Mouse (Mus musculus) embryonic facial prominence, embryonic 15.5 days (tissue): ENCODE data around the gene Zfp423. TPM values are rescaled to one million over a fixed set of nuclear protein-coding genes. Genes with fewer than 3 reads are reported as not detected.

ENCODE experiments used
- ATAC-seq: fragments of 200-750 bp; cut with Nextera tagmentation; 2 replicates; pipeline ENCODE4 v1.8.0; 2017; ENCODE audit warnings: low read depth, moderate TSS enrichment; ENCODE audit not compliant: insufficient number of reproducible peaks, low FRiP score, low TSS enrichment
- H3K27ac ChIP-seq: fragments of 300-500 bp; sonication (generic); replicated peaks from 2 replicates; pipeline ENCODE4 v1.5.1; 2015; ENCODE audit warnings: mild to moderate bottlenecking, inconsistent platforms
- H3K27me3 ChIP-seq: fragments of 300-500 bp; sonication (generic); 2 replicates; pipeline ENCODE4 v1.6.1; 2015; ENCODE audit warnings: inconsistent platforms
- H3K36me3 ChIP-seq: fragments of 300-500 bp; sonication (generic); 2 replicates; pipeline ENCODE4 v1.6.1; 2015; ENCODE audit warnings: mild to moderate bottlenecking, inconsistent platforms
- H3K4me1 ChIP-seq: fragments of 300-500 bp; sonication (generic); 2 replicates; pipeline ENCODE4 v1.6.1; 2015; ENCODE audit warnings: inconsistent platforms
- H3K4me2 ChIP-seq: fragments of 300-500 bp; sonication (generic); replicated peaks from 2 replicates; pipeline ENCODE4 v1.6.1; 2015; ENCODE audit warnings: mild to moderate bottlenecking, inconsistent platforms
- H3K4me3 ChIP-seq: fragments of 300-500 bp; sonication (generic); replicated peaks from 2 replicates; pipeline ENCODE4 v1.5.1; 2015; ENCODE audit warnings: mild to moderate bottlenecking, inconsistent platforms
- H3K9ac ChIP-seq: fragments of 300-500 bp; sonication (generic); 2 replicates; pipeline ENCODE4 v1.6.1; 2015; ENCODE audit warnings: inconsistent platforms
- H3K9me3 ChIP-seq: fragments of 300-500 bp; sonication (generic); replicated peaks from 2 replicates; pipeline ENCODE4 v1.6.1; 2016; ENCODE audit warnings: inconsistent platforms
- WGBS: fragments of 180-500 bp; shearing (Covaris S2); methylation state at CpG from one replicate; pipeline ENCODE4 v1.1.7; 2015; 5-methylcytosine and 5-hydroxymethylcytosine counted together
- polyA plus RNA-seq: library from polyadenylated mRNA; unstranded; fragments of >200 nt; fragmentation: Nextera tagmentation; extraction: Ambion mirVana; gene quantifications from 2 replicates; pipeline ENCODE4 v1.2.1, GENCODE M21; 2015

Gene Zfp423
- polyA plus RNA-seq, result 20.5 and 21.0 TPM in 2 replicates

- ATAC-seq, result peak; percentile 0; the same call in 1 of the 2 replicates
- no peaks in the 10 kb centered on the region for H3K9me3 ChIP-seq
- peak within 1 kb of the TSS; percentile 67 for H3K4me2 ChIP-seq
- peaks cover 13% of the 10 kb centered on the region for H3K27me3 ChIP-seq
- under 1% methylated on average over 41 of the region's 48 CpGs for WGBS
- no peaks in the 10 kb centered on the region for H3K36me3 ChIP-seq
- H3K4me1 ChIP-seq, result peaks cover 64% of the 10 kb centered on the region
- H3K27ac ChIP-seq, result peak within 1 kb of the TSS; percentile 97
- H3K4me3 ChIP-seq, result peak within 1 kb of the TSS; percentile 88
- H3K9ac ChIP-seq, result peak within 1 kb of the TSS; percentile 87
Measured at GRCm38 (mm10) chr8:87959320-87959920, at the start of gene Zfp423. TSS of gene Zfp423 (minus strand) at chr8:87959595.

GRCm38 (mm10) chr8:88006811-88007210 lies 47.4 kb upstream of the Zfp423 start:
- no peak overlapping the region for H3K4me3 ChIP-seq
- no peak for ATAC-seq
- no peaks in the 10 kb centered on the region for H3K27me3 ChIP-seq
- 83% methylated on average over 5 of the region's 5 CpGs for WGBS
- no peak overlapping the region for H3K4me2 ChIP-seq
- no peaks in the 10 kb centered on the region for H3K36me3 ChIP-seq
- H3K4me1 ChIP-seq, result no peaks in the 10 kb centered on the region
- H3K9ac ChIP-seq, result no peak overlapping the region
- no peaks in the 10 kb centered on the region for H3K9me3 ChIP-seq
- H3K27ac ChIP-seq, result no peak overlapping the region

DNA sequence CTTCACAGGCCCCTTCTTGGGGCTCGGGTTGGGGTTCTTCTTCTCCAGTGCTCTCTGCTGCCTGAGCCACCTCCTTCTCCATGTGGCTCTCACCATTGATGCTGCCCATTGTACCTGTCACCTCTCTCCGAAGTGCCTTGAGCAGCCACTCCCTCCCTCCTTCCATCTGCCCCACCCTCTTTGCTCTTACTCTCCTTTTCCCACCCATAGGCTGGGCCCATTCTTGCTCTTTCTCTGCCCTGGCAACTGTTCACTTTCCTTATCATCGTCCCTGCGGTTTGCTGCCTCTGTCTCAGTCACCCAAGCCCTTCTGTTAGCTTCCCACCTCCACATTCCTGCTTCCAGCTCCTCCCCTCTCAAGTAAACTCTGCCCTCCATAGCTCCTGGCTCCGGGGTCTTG lies 25.4 kb upstream of the Zfp423 start:
- Histone ChIP-seq H3K27me3 (no peaks in the 10 kb centered on the region), H3K9ac (no peak overlapping the region)
- WGBS, result 39% methylated on average over 5 of the region's 5 CpGs

GRCm38 (mm10) chr8:87984032-87984431 lies 24.6 kb upstream of the Zfp423 start:
- Histone ChIP-seq H3K9ac (no peak overlapping the region), H3K27me3 (no peaks in the 10 kb centered on the region), H3K4me2 (no peak overlapping the region), H3K36me3 (no peaks in the 10 kb centered on the region), H3K4me3 (no peak overlapping the region), H3K9me3 (no peaks in the 10 kb centered on the region), H3K27ac (no peak overlapping the region), H3K4me1 (peaks cover 7% of the 10 kb centered on the region; the same call in 1 of the 2 replicates)
- ATAC-seq, result no peak
- WGBS, result 39% methylated on average over 8 of the region's 8 CpGs

More for the DNA sequence above, 25.4 kb upstream of the Zfp423 start:
- no peak overlapping the region for H3K27ac ChIP-seq
- ATAC-seq, result no peak
- H3K36me3 ChIP-seq, result no peaks in the 10 kb centered on the region
- H3K4me1 ChIP-seq, result peaks cover 7% of the 10 kb centered on the region; the same call in 1 of the 2 replicates
- no peaks in the 10 kb centered on the region for H3K9me3 ChIP-seq
- H3K4me2 ChIP-seq, result no peak overlapping the region
- no peak overlapping the region for H3K4me3 ChIP-seq

GRCm38 (mm10) chr8:87982936-87983335 lies 23.5 kb upstream of the Zfp423 start:
- Histone ChIP-seq H3K9ac (no peak overlapping the region), H3K9me3 (no peaks in the 10 kb centered on the region), H3K4me3 (no peak overlapping the region), H3K4me2 (no peak overlapping the region), H3K4me1 (peaks cover 7% of the 10 kb centered on the region; the same call in 1 of the 2 replicates), H3K36me3 (no peaks in the 10 kb centered on the region), H3K27ac (no peak overlapping the region), H3K27me3 (no peaks in the 10 kb centered on the region)
- WGBS, result 88% methylated on average over 4 of the region's 4 CpGs
- ATAC-seq, result no peak

DNA sequence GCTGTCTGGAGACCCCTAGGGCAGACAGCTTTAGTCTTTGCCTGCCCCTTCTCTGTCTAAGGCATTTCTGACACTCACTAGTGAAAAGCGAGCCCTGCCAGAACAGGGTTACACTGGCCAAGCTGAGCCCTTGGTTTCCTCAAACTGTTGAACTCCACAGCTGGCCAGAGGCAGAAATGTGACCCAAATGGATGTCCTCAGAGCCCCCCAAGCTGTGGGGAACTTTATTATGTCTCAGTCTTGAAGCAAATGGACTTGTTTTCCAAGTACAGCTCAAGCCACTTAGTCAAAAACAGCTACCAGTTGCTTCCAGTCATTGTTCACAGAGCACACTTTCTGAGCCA lies 16.0 kb upstream of the Zfp423 start:
- H3K9me3 ChIP-seq, result no peaks in the 10 kb centered on the region
- 22% methylated on average over 1 of the region's 1 CpGs for WGBS
- H3K9ac ChIP-seq, result no peak overlapping the region
- peak overlapping the region; percentile 59; the same call in 1 of the 2 replicates for H3K4me2 ChIP-seq
- no peak for ATAC-seq
- no peaks in the 10 kb centered on the region for H3K27me3 ChIP-seq
- H3K27ac ChIP-seq, result no peak overlapping the region
- no peaks in the 10 kb centered on the region for H3K36me3 ChIP-seq
- peaks cover 20% of the 10 kb centered on the region for H3K4me1 ChIP-seq
- H3K4me3 ChIP-seq, result no peak overlapping the region

GRCm38 (mm10) chr8:87974759-87975465 lies 15.5 kb upstream of the Zfp423 start:
- WGBS, result 6% methylated on average over 24 of the region's 24 CpGs
- Histone ChIP-seq H3K4me3 (peak overlapping the region; percentile 24), H3K4me2 (peak overlapping the region; percentile 59), H3K27me3 (no peaks in the 10 kb centered on the region), H3K9ac (0 out of 2 replicates have a peak overlapping the region, but pooled peaks have one; percentile 5), H3K27ac (peak overlapping the region; percentile 53), H3K4me1 (peaks cover 20% of the 10 kb centered on the region), H3K9me3 (no peaks in the 10 kb centered on the region), H3K36me3 (no peaks in the 10 kb centered on the region)
- ATAC-seq, result peak; percentile 20; the same call in 1 of the 2 replicates

DNA sequence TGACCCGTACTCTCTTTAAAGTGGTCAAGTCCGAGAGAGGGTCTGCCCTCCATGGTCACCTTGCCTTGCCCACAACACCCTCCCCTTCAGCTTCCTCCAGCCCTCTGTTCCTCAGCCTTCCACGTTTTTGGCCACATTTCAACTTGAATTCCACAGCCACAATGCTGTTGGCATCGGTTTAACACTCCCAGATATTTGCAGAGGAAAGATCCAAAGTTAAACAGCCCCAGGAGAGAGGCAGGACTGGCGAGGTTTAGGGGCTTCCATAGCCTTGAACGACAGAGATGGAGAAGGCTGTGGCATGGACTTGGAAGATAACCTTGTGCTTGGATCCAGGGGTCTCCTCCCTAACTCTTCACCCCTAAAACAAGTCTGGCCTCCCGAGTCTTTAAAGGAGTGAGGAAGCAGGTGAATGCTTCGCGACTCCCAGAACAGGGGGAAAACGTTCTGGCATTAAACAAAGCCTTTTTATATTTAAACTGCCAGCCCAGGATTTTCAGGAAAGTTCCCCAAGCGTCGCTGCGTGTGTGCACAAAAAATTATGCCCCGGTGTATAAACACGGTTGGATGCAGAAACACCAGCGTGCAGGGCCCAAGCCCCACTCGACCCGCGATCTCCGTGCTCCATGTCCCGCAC lies 14.8 kb upstream of the Zfp423 start:
- Histone ChIP-seq H3K4me1 (peaks cover 20% of the 10 kb centered on the region), H3K27me3 (no peaks in the 10 kb centered on the region), H3K4me2 (peak overlapping the region; percentile 59), H3K36me3 (no peaks in the 10 kb centered on the region), H3K4me3 (peak overlapping the region; percentile 24), H3K9ac (0 out of 2 replicates have a peak overlapping the region, but pooled peaks have one; percentile 5), H3K27ac (peak overlapping the region; percentile 53), H3K9me3 (no peaks in the 10 kb centered on the region)
- ATAC-seq, result no peak
- WGBS, result 5% methylated on average over 21 of the region's 21 CpGs

DNA sequence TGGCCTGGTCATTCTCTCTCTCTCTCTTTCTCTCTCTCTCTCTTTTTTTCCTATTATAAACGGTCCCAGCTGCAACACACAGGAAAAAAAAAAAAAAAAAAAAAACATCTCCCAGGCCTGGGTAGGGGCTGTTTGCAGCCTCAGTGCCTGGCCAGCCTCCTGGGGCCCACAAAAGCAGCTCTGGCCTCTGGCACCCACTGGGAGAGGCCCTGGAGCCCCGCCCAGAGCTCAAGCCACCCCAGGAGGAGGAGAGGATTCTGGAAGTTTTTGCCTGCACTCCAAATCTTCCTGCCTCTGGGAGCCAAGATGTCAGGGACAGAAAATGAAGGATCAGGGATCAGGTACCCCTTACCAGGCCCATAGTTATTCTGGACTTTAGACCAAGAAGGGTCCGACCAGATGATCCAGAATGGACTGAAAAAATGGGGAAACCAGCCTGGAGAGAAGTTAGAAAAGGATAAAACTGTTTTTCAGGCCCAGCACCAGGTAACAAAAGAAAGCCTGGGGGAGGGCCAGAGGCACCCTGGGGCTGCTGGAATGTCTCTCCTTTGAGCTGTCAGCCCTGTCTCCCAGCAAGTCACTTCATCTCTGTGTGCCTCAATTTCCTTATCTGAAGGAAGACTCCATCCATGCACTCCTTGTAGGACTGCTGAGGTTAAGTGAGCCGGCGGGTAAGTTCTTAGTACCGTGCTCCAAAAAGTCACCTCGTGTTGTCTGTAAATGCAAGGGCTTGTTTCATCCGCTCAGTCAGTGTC lies 8.6 kb upstream of the Zfp423 start:
- Histone ChIP-seq H3K4me1 (peaks cover 7% of the 10 kb centered on the region), H3K9me3 (no peaks in the 10 kb centered on the region), H3K27me3 (no peaks in the 10 kb centered on the region; the same call in 1 of the 2 replicates), H3K9ac (no peak overlapping the region), H3K27ac (no peak overlapping the region), H3K36me3 (no peaks in the 10 kb centered on the region), H3K4me2 (no peak overlapping the region), H3K4me3 (no peak overlapping the region)
- ATAC-seq, result no peak
- WGBS, result 48% methylated on average over 8 of the region's 8 CpGs

DNA sequence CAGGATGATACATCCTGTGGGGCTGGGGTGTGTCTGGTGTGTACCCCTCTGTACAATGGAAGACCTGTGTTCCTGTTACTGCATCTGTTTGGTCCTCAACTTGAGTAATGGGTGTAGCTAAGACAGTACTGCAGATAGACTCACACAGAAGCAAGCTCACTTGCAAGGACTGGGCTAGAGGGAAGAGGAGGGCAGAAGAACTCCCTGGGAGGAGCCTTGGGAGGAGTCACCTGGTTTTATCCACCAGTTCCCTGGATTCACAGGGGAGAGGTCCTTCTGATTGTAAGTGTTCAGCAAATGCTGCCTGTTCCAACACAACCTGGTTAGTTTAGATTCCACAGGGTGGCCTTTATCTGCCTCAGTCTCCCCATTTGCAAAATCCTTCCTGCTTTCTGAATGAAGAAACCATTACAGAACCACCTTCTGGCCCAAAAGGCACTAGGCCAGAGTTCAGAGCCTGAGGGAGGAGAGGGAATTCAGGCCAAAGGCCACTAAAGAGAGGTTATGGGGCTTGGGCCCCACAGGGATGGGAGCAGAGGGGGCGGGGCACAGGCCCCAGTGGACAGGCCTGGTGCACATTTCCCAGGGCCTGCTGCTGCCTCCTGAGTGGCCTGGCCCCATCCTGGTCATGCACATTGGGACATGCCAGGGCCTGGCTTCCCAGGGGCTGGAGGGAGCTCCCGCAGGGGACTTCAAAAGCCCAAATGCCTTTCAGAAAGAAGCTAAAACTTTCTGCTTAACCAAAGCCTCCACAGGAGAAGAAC lies 7.8 kb upstream of the Zfp423 start:
- ATAC-seq, result no peak
- Histone ChIP-seq H3K9me3 (no peaks in the 10 kb centered on the region), H3K4me3 (no peak overlapping the region), H3K4me1 (peaks cover 15% of the 10 kb centered on the region), H3K4me2 (no peak overlapping the region), H3K27ac (no peak overlapping the region), H3K9ac (no peak overlapping the region), H3K27me3 (peaks cover under 1% of the 10 kb centered on the region; the same call in 1 of the 2 replicates), H3K36me3 (no peaks in the 10 kb centered on the region)
- WGBS, result 23% methylated on average over 2 of the region's 2 CpGs
